Mouse (Mus musculus) hindbrain, embryonic 15.5 days (tissue): ENCODE data around the gene Glra1. TPM values are rescaled to one million over a fixed set of nuclear protein-coding genes. Genes with fewer than 3 reads are reported as not detected.
A peak's percentile ranks its signal among the peaks of the same experiment; 100 is the strongest.

Experiments
- ATAC-seq: fragments of 200-750 bp; cut with Nextera tagmentation; 2 replicates; pipeline ENCODE4 v1.8.0; 2017; ENCODE audit warnings: low read depth, moderate number of reproducible peaks, moderate TSS enrichment; ENCODE audit not compliant: low FRiP score
- H3K27ac ChIP-seq: fragments of 300-500 bp; sonication (generic); replicated peaks from 2 replicates; pipeline ENCODE4 v1.5.1; 2015; ENCODE audit warnings: mild to moderate bottlenecking, inconsistent platforms
- H3K27me3 ChIP-seq: fragments of 300-500 bp; sonication (generic); 2 replicates; pipeline ENCODE4 v1.6.1; 2015; ENCODE audit warnings: control low read depth, inconsistent platforms
- H3K36me3 ChIP-seq: fragments of 300-500 bp; sonication (generic); 2 replicates; pipeline ENCODE4 v1.6.1; 2015; ENCODE audit warnings: control low read depth, inconsistent platforms
- H3K4me1 ChIP-seq: fragments of 300-500 bp; sonication (generic); replicated peaks from 2 replicates; pipeline ENCODE4 v1.6.1; 2015; ENCODE audit warnings: control low read depth, inconsistent platforms
- H3K4me2 ChIP-seq: fragments of 300-500 bp; sonication (generic); 2 replicates; pipeline ENCODE4 v1.6.1; 2015; ENCODE audit warnings: moderate library complexity, mild to moderate bottlenecking, inconsistent platforms
- H3K4me3 ChIP-seq: fragments of 300-500 bp; sonication (generic); 2 replicates; pipeline ENCODE4 v1.5.1; 2015; ENCODE audit warnings: mild to moderate bottlenecking, inconsistent platforms
- H3K9ac ChIP-seq: fragments of 300-500 bp; sonication (generic); 2 replicates; pipeline ENCODE4 v1.6.1; 2015; ENCODE audit warnings: inconsistent platforms
- H3K9me3 ChIP-seq: fragments of 300-500 bp; sonication (generic); 2 replicates; pipeline ENCODE4 v1.6.1; 2016; ENCODE audit warnings: control low read depth, inconsistent platforms
- WGBS: fragments of 180-500 bp; shearing (Covaris S2); methylation state at CpG from one replicate; pipeline ENCODE4 v1.1.7; 2015; 5-methylcytosine and 5-hydroxymethylcytosine counted together
- polyA plus RNA-seq: library from polyadenylated mRNA; unstranded; fragments of >200 nt; fragmentation: Nextera tagmentation; extraction: Ambion mirVana; gene quantifications from 2 replicates; pipeline ENCODE4 v1.2.1, GENCODE M21; 2015

Gene Glra1
- polyA plus RNA-seq, 1 experiment from 2014 or later: 2.2 TPM

GRCm38 (mm10) chr11:55574397-55574796, 33.6 kb downstream of the Glra1 start:
- H3K9ac ChIP-seq: no peak overlapping the region
- H3K4me2 ChIP-seq: no peak overlapping the region
- WGBS: 77% methylated on average over 2 of the region's 2 CpGs
- H3K4me1 ChIP-seq: no peaks in the 10 kb centered on the region; the same call in 1 of the 2 replicates
- H3K36me3 ChIP-seq: no peaks in the 10 kb centered on the region; the same call in 1 of the 2 replicates
- H3K27ac ChIP-seq: no peak overlapping the region
- ATAC-seq: no peak
- no peak overlapping the region for H3K4me3 ChIP-seq
- H3K27me3 ChIP-seq: no peaks in the 10 kb centered on the region
- no peaks in the 10 kb centered on the region for H3K9me3 ChIP-seq

- no peak overlapping the region for H3K27ac ChIP-seq
- no peak overlapping the region for H3K9ac ChIP-seq
- H3K4me1 ChIP-seq: peaks cover 9% of the 10 kb centered on the region
- no peaks in the 10 kb centered on the region; the same call in 1 of the 2 replicates for H3K36me3 ChIP-seq
- WGBS: 31% methylated on average over 2 of the region's 2 CpGs
- H3K9me3 ChIP-seq: no peaks in the 10 kb centered on the region
- H3K4me3 ChIP-seq: no peak overlapping the region
- H3K27me3 ChIP-seq: no peaks in the 10 kb centered on the region
- H3K4me2 ChIP-seq: no peak overlapping the region
- no peak for ATAC-seq
Measured at GRCm38 (mm10) chr11:55571144-55571543, 36.9 kb downstream of the Glra1 start.

GRCm38 (mm10) chr11:55566309-55567099, 41.5 kb downstream of the Glra1 start:
- Histone ChIP-seq H3K9me3 (no peaks in the 10 kb centered on the region), H3K4me3 (no peak overlapping the region), H3K27ac (peak overlapping the region; percentile 46; the same call in 1 of the 2 replicates), H3K4me1 (peaks cover 9% of the 10 kb centered on the region), H3K27me3 (no peaks in the 10 kb centered on the region), H3K4me2 (no peak overlapping the region), H3K9ac (no peak overlapping the region), H3K36me3 (no peaks in the 10 kb centered on the region)
- peak; percentile 42; the same call in 1 of the 2 replicates for ATAC-seq
- WGBS: 35% methylated on average over 9 of the region's 9 CpGs

GRCm38 (mm10) chr11:55545690-55546089, 62.3 kb downstream of the Glra1 start:
- 78% methylated on average over 1 of the region's 1 CpGs for WGBS
- H3K27ac ChIP-seq: no peak overlapping the region
- no peak overlapping the region for H3K9ac ChIP-seq
- H3K4me3 ChIP-seq: no peak overlapping the region
- no peak overlapping the region for H3K4me2 ChIP-seq
- no peaks in the 10 kb centered on the region for H3K27me3 ChIP-seq
- H3K4me1 ChIP-seq: no peaks in the 10 kb centered on the region
- no peak for ATAC-seq
- H3K36me3 ChIP-seq: no peaks in the 10 kb centered on the region
- H3K9me3 ChIP-seq: no peaks in the 10 kb centered on the region

GRCm38 (mm10) chr11:55542671-55543070, 65.3 kb downstream of the Glra1 start:
- no peak for ATAC-seq
- no peak overlapping the region for H3K9ac ChIP-seq

GRCm38 (mm10) chr11:55542128-55542527, 65.9 kb downstream of the Glra1 start:
- Histone ChIP-seq H3K4me2 (no peak overlapping the region), H3K4me1 (no peaks in the 10 kb centered on the region), H3K9me3 (no peaks in the 10 kb centered on the region), H3K9ac (no peak overlapping the region), H3K27me3 (no peaks in the 10 kb centered on the region), H3K4me3 (no peak overlapping the region), H3K36me3 (no peaks in the 10 kb centered on the region), H3K27ac (no peak overlapping the region)
- 62% methylated on average over 7 of the region's 7 CpGs for WGBS
- ATAC-seq: no peak

More at GRCm38 (mm10) chr11:55542671-55543070, 65.3 kb downstream of the Glra1 start:
- no peaks in the 10 kb centered on the region for H3K4me1 ChIP-seq
- no peaks in the 10 kb centered on the region for H3K9me3 ChIP-seq
- no peaks in the 10 kb centered on the region for H3K36me3 ChIP-seq
- no peak overlapping the region for H3K4me2 ChIP-seq
- no peak overlapping the region for H3K4me3 ChIP-seq
- H3K27me3 ChIP-seq: no peaks in the 10 kb centered on the region
- H3K27ac ChIP-seq: no peak overlapping the region
- WGBS: 87% methylated on average over 4 of the region's 4 CpGs

- H3K36me3 ChIP-seq: no peaks in the 10 kb centered on the region
- 47% methylated on average over 2 of the region's 2 CpGs for WGBS
- H3K27ac ChIP-seq: no peak overlapping the region
- no peak overlapping the region for H3K4me3 ChIP-seq
- no peaks in the 10 kb centered on the region for H3K9me3 ChIP-seq
- H3K9ac ChIP-seq: no peak overlapping the region
- no peak for ATAC-seq
- peaks cover 11% of the 10 kb centered on the region for H3K4me1 ChIP-seq
- no peak overlapping the region for H3K4me2 ChIP-seq
- no peaks in the 10 kb centered on the region for H3K27me3 ChIP-seq
Measured at GRCm38 (mm10) chr11:55534766-55535165, 73.2 kb downstream of the Glra1 start.

GRCm38 (mm10) chr11:55533378-55533777, 74.6 kb downstream of the Glra1 start:
- ATAC-seq: no peak
- H3K27ac ChIP-seq: 0 out of 2 replicates have a peak overlapping the region, but pooled peaks have one; percentile 3

GRCm38 (mm10) chr11:55530741-55531140, 77.3 kb downstream of the Glra1 start:
- Histone ChIP-seq H3K9me3 (no peaks in the 10 kb centered on the region), H3K27ac (no peak overlapping the region), H3K4me1 (peaks cover 11% of the 10 kb centered on the region), H3K9ac (no peak overlapping the region), H3K27me3 (no peaks in the 10 kb centered on the region), H3K36me3 (0 out of 2 replicates have a peak, but pooled peaks cover 3% of the 10 kb centered on the region), H3K4me2 (no peak overlapping the region), H3K4me3 (no peak overlapping the region)
- WGBS: 84% methylated on average over 7 of the region's 7 CpGs
- ATAC-seq: no peak

More at GRCm38 (mm10) chr11:55533378-55533777, 74.6 kb downstream of the Glra1 start:
- Histone ChIP-seq H3K4me2 (no peak overlapping the region; the same call in 1 of the 2 replicates), H3K9me3 (no peaks in the 10 kb centered on the region), H3K27me3 (no peaks in the 10 kb centered on the region), H3K4me1 (peaks cover 11% of the 10 kb centered on the region), H3K9ac (no peak overlapping the region), H3K36me3 (no peaks in the 10 kb centered on the region), H3K4me3 (no peak overlapping the region)
- WGBS: 42% methylated on average over 5 of the region's 5 CpGs

- Histone ChIP-seq H3K9ac (no peak overlapping the region), H3K27me3 (no peaks in the 10 kb centered on the region), H3K36me3 (no peaks in the 10 kb centered on the region), H3K27ac (0 out of 2 replicates have a peak overlapping the region, but pooled peaks have one; percentile 30), H3K4me3 (no peak overlapping the region), H3K9me3 (no peaks in the 10 kb centered on the region), H3K4me2 (peak overlapping the region; percentile 32), H3K4me1 (peaks cover 4% of the 10 kb centered on the region; the same call in 1 of the 2 replicates)
- peak; percentile 77 for ATAC-seq
- WGBS: 9% methylated on average over 9 of the region's 9 CpGs
Measured at GRCm38 (mm10) chr11:55518806-55519674, 89.0 kb downstream of the Glra1 start.

GRCm38 (mm10) chr11:55517666-55518065, 90.3 kb downstream of the Glra1 start:
- Histone ChIP-seq H3K27ac (no peak overlapping the region), H3K9ac (no peak overlapping the region), H3K9me3 (no peaks in the 10 kb centered on the region), H3K27me3 (no peaks in the 10 kb centered on the region), H3K4me2 (no peak overlapping the region), H3K36me3 (no peaks in the 10 kb centered on the region), H3K4me3 (no peak overlapping the region), H3K4me1 (peaks cover 4% of the 10 kb centered on the region; the same call in 1 of the 2 replicates)
- ATAC-seq: no peak
- 71% methylated on average over 5 of the region's 5 CpGs for WGBS

GRCm38 (mm10) chr11:55511374-55511773, 96.6 kb downstream of the Glra1 start:
- no peak overlapping the region for H3K4me3 ChIP-seq
- no peak overlapping the region for H3K4me2 ChIP-seq
- H3K27me3 ChIP-seq: no peaks in the 10 kb centered on the region
- no peaks in the 10 kb centered on the region for H3K36me3 ChIP-seq
- no peaks in the 10 kb centered on the region for H3K4me1 ChIP-seq
- 51% methylated on average over 5 of the region's 5 CpGs for WGBS
- no peak for ATAC-seq
- no peaks in the 10 kb centered on the region for H3K9me3 ChIP-seq
- no peak overlapping the region for H3K27ac ChIP-seq
- H3K9ac ChIP-seq: no peak overlapping the region
